Mouse (Mus musculus): Measurements from ENCODE around the gene E2f6. TPM values are rescaled to one million over a fixed set of nuclear protein-coding genes. Genes with fewer than 3 reads are reported as not detected.

Gene E2f6
- polyA plus RNA-seq, 1 experiment = 30.8 TPM

- Histone ChIP-seq H3K27ac (replicated peaks; ENCODE audit: low read depth, low read length) (peak overlapping the region; percentile 86), H3K4me1 (ENCODE audit: control insufficient read depth, insufficient read depth, insufficient read length, low read length) (peaks cover 46% of the 10 kb centered on the region), H3K4me3 (ENCODE audit: insufficient read depth, low read depth, low read length) (no peak overlapping the region)
Measured at GRCm38 (mm10) chr12:16869870-16870404, 59.2 kb downstream of the E2f6 start.

DNA sequence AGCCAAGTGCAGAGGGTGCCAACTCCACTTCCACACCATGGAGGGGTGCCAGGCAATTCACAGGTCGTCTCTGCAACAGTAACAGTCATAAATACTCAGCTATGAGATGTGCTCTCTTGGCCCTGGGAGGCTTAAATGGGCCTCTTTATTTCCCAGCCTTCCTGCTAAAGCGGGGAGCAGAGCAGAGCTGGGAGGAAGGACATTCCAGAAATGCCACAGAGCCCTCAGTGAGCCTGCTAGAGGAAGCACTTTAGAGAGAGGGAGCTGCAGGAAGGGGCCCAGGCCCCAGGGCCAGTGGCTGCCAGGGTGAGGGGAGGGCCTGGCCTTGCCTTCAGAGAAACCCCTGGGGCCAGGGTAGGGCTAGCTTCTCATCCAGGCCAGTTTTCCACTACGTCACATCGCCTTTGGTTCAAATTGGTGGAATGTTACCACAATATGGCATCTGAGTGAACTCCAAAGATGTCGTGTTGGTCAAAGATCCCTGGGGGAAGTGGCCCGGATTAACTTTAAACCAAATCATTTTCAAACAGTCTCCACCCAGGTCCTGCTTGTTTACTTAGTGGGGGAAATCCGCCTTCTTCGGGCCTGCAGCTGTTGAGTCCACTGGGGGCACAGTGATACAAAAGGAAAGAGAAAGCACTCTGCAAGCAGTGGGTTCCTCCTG is 59.8 kb downstream of the E2f6 start:
- Histone ChIP-seq H3K4me1 (ENCODE audit: control insufficient read depth, insufficient read depth, insufficient read length, low read length) (peaks cover 50% of the 10 kb centered on the region), H3K27ac (replicated peaks; ENCODE audit: low read depth, low read length) (peak overlapping the region; percentile 86), H3K4me3 (ENCODE audit: insufficient read depth, low read depth, low read length) (no peak overlapping the region)

DNA sequence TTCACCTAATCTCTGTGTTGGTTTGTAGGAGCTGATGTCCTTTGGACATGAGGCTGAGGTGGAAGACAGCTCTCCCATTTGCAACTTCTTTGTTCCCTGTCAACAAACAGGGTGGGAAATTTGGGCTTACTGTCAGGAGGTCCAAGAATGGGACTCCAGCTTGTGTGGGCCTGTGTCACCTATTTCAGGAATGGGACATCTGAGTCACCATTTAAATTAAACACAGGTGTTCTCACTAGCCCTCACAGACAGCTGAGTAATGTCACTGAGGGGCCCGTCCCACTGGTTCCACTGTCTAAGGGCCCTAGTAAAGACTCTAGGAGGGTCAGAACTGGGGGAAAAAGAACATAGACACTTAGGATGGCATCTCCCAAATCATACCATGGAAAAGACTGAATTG is 61.2 kb downstream of the E2f6 start:
- Histone ChIP-seq H3K4me1 (ENCODE audit: control insufficient read depth, insufficient read depth, insufficient read length, low read length) (peaks cover 57% of the 10 kb centered on the region), H3K27ac (replicated peaks; ENCODE audit: low read depth, low read length) (no peak overlapping the region), H3K4me3 (ENCODE audit: insufficient read depth, low read depth, low read length) (no peak overlapping the region)

- Histone ChIP-seq H3K4me1 (ENCODE audit: control insufficient read depth, insufficient read depth, insufficient read length, low read length) (peaks cover 60% of the 10 kb centered on the region), H3K4me3 (ENCODE audit: insufficient read depth, low read depth, low read length) (no peak overlapping the region), H3K27ac (replicated peaks; ENCODE audit: low read depth, low read length) (no peak overlapping the region)
Measured at GRCm38 (mm10) chr12:16872926-16873464, 62.2 kb downstream of the E2f6 start.

- Histone ChIP-seq H3K4me1 (ENCODE audit: control insufficient read depth, insufficient read depth, insufficient read length, low read length) (peaks cover 58% of the 10 kb centered on the region), H3K4me3 (ENCODE audit: insufficient read depth, low read depth, low read length) (no peak overlapping the region), H3K27ac (replicated peaks; ENCODE audit: low read depth, low read length) (peak overlapping the region; percentile 5; the same call in 1 of the 2 replicates)
Measured at GRCm38 (mm10) chr12:16873549-16873948, 62.8 kb downstream of the E2f6 start.

DNA sequence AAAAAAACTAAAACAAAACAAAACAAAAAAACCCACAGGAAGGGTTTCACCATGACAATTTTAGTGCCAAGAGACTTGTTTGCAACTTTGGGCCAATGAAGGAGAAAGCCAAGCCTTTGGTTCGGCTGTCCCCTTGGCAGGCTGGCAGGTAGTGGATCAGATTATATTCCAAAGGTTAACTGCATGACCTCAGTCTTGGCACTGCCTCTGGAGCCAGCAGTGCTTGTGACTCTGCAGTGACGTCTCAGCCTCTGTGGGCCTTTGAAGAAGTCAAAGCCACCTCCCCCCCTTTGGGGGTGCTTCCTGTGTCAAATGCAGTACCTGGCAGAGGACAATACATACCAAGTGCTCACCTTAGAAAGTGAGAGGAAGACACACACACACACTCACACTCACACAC is 63.3 kb downstream of the E2f6 start:
- H3K27ac ChIP-seq (replicated peaks; ENCODE audit: low read depth, low read length) = peak overlapping the region; percentile 71
- peaks cover 54% of the 10 kb centered on the region for H3K4me1 ChIP-seq (ENCODE audit: control insufficient read depth, insufficient read depth, insufficient read length, low read length)
- no peak overlapping the region for H3K4me3 ChIP-seq (ENCODE audit: insufficient read depth, low read depth, low read length)

DNA sequence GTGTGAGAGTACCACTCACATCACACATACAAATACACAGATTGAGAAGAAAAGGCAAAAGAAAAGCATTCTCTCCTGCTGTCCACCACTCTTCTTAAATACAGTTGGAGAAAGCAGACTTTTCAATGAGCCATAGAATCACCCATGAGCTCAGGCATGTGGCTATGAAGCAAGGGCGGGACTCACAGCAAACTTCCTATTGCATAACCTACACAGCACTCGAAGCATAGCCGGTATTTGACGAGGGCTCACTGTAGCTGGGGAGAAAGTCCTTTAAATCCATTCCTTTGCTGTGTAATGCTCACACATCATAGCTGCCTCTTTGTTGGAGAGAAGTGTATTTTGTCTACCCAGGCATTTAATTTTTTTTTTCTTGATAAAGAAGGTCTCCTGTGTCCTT is 64.5 kb downstream of the E2f6 start:
- Histone ChIP-seq H3K27ac (replicated peaks; ENCODE audit: low read depth, low read length) (no peak overlapping the region), H3K4me1 (ENCODE audit: control insufficient read depth, insufficient read depth, insufficient read length, low read length) (peaks cover 42% of the 10 kb centered on the region), H3K4me3 (ENCODE audit: insufficient read depth, low read depth, low read length) (no peak overlapping the region)

DNA sequence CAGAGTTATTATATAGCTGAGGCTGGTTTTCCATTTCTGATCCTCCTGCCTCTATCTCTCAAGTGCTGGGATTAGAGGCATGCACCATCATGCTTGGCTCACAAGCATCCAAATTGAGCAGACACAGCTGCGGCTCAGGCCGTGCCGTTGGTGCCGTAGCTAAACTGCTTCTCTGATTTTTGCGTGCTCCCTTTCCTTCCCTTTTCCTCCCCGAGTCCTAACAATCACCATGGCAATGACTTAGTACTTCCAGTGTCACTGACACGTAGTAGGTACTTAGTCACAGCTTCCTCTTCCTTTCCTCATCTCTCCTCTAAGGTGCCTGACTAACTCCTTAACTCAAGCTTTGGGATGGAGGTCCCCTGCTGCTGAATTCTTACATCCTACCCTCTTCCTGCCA is 64.9 kb downstream of the E2f6 start:
- H3K4me1 ChIP-seq (ENCODE audit: control insufficient read depth, insufficient read depth, insufficient read length, low read length) = peaks cover 38% of the 10 kb centered on the region
- H3K27ac ChIP-seq (replicated peaks; ENCODE audit: low read depth, low read length) = no peak overlapping the region; the same call in 1 of the 2 replicates
- H3K4me3 ChIP-seq (ENCODE audit: insufficient read depth, low read depth, low read length) = no peak overlapping the region

DNA sequence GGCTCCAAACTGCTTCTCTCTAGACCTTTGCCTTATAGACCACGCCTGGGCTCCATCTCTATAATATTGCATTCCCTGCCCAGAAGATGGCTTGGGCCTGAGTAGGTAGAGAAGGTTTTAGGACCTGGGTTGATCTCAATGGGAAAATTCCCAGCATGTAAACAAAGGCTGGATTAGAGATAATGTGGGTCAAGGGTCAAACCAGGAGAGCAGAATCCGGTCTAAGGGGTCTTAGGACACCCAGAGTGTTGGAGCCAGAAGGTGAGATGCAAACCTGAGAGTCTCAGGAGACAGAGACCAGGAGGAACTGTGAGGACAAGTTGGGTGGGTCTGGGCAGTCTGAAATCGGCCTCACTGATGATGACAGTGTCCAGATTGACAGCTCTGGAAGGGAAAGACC is 65.9 kb downstream of the E2f6 start:
- peaks cover 33% of the 10 kb centered on the region for H3K4me1 ChIP-seq (ENCODE audit: control insufficient read depth, insufficient read depth, insufficient read length, low read length)
- H3K27ac ChIP-seq (replicated peaks; ENCODE audit: low read depth, low read length) = peak overlapping the region; percentile 63
- no peak overlapping the region for H3K4me3 ChIP-seq (ENCODE audit: insufficient read depth, low read depth, low read length)

DNA sequence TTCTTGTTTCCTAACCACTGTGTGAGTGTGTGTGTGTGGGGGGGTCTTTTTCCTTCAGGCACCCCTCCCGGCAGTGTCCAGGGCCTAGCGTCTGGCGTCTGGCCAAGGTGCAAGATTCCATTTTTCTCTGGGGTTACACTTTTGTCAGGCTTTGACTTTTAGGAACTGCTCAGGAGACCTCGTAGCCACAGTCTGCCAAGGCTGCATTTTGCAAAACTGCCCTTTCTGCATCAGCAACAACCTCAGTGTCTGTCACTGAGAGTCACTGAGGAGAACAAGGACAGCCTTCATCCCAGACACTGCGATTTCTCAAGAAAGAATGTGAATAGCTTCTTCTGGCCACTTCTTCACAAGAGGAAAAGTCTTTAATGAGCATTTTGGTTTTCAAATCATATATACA is 66.4 kb downstream of the E2f6 start:
- H3K27ac ChIP-seq (replicated peaks; ENCODE audit: low read depth, low read length) = peak overlapping the region; percentile 63

GRCm38 (mm10) chr12:16877679-16878078 is 66.9 kb downstream of the E2f6 start:
- Histone ChIP-seq H3K27ac (replicated peaks; ENCODE audit: low read depth, low read length) (peak overlapping the region; percentile 63), H3K4me1 (ENCODE audit: control insufficient read depth, insufficient read depth, insufficient read length, low read length) (peaks cover 33% of the 10 kb centered on the region), H3K4me3 (ENCODE audit: insufficient read depth, low read depth, low read length) (no peak overlapping the region)

More for the DNA sequence above, 66.4 kb downstream of the E2f6 start:
- Histone ChIP-seq H3K4me3 (ENCODE audit: insufficient read depth, low read depth, low read length) (no peak overlapping the region), H3K4me1 (ENCODE audit: control insufficient read depth, insufficient read depth, insufficient read length, low read length) (peaks cover 33% of the 10 kb centered on the region)

DNA sequence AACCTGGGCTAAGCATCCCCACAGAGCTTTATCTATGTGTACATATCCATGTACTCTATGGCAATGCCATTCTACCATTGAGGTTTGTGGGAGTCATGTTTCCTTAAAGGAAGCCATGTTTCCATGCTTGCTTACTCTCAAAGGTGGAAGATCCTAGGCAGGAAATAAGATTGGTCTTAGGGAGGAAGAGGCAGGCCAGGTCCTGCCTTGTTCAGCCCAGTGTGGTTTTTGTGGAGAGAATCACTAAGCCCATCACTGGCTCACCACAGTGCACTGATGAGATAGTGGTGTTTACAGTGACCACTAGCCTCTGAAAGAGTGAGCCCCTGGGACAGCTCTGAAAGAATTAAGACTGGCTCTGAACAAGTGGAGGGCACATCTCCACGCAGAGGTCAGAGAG is 68.6 kb downstream of the E2f6 start:
- H3K4me3 ChIP-seq (ENCODE audit: insufficient read depth, low read depth, low read length) = no peak overlapping the region
- H3K4me1 ChIP-seq (ENCODE audit: control insufficient read depth, insufficient read depth, insufficient read length, low read length) = peaks cover 20% of the 10 kb centered on the region
- no peak overlapping the region for H3K27ac ChIP-seq (replicated peaks; ENCODE audit: low read depth, low read length)

DNA sequence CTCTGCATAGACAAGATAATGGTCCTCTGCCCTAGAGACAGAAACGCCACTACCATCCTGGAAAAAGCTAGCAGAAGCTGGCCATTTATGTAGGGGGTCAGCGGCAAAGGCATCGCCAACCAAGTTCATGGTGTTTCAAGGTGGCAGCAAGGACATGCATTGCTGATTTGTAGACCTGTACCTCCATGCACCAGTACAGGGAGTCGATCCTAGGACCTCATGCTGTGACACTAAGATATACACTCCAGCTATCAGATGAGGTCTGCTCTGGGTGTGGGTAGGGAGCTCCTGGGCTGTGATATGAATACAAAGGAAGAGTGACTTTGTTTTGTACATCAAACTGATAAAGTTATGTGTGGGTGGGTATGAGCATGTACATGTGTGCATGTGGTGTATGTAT is 69.3 kb downstream of the E2f6 start:
- H3K4me1 ChIP-seq (ENCODE audit: control insufficient read depth, insufficient read depth, insufficient read length, low read length) = peaks cover 13% of the 10 kb centered on the region
- no peak overlapping the region for H3K27ac ChIP-seq (replicated peaks; ENCODE audit: low read depth, low read length)
- no peak overlapping the region for H3K4me3 ChIP-seq (ENCODE audit: insufficient read depth, low read depth, low read length)

- no peak overlapping the region for H3K4me3 ChIP-seq (ENCODE audit: insufficient read depth, low read depth, low read length)
- peaks cover 2% of the 10 kb centered on the region; the same call in 1 of the 2 replicates for H3K4me1 ChIP-seq (ENCODE audit: control insufficient read depth, insufficient read depth, insufficient read length, low read length)
- H3K27ac ChIP-seq (replicated peaks; ENCODE audit: low read depth, low read length) = no peak overlapping the region
Measured at GRCm38 (mm10) chr12:16882442-16882841, 71.7 kb downstream of the E2f6 start.

GRCm38 (mm10) chr12:16883111-16883510 is 72.3 kb downstream of the E2f6 start:
- H3K4me1 ChIP-seq (ENCODE audit: control insufficient read depth, insufficient read depth, insufficient read length, low read length) = peaks cover 2% of the 10 kb centered on the region; the same call in 1 of the 2 replicates
- H3K27ac ChIP-seq (replicated peaks; ENCODE audit: low read depth, low read length) = no peak overlapping the region
- H3K4me3 ChIP-seq (ENCODE audit: insufficient read depth, low read depth, low read length) = no peak overlapping the region

- H3K27ac ChIP-seq (replicated peaks; ENCODE audit: low read depth, low read length) = no peak overlapping the region
- no peaks in the 10 kb centered on the region; the same call in 1 of the 2 replicates for H3K4me1 ChIP-seq (ENCODE audit: control insufficient read depth, insufficient read depth, insufficient read length, low read length)
- H3K4me3 ChIP-seq (ENCODE audit: insufficient read depth, low read depth, low read length) = no peak overlapping the region
Measured at GRCm38 (mm10) chr12:16884534-16884933, 73.8 kb downstream of the E2f6 start.

Measured in brown adipose tissue, adult 24 weeks (tissue).